Mouse (Mus musculus) ES-E14 (cell line): ENCODE data around the gene Asb4.

Experiments
- HCFC1 ChIP-seq: IDR thresholded peaks from 2 replicates; pipeline ENCODE4 v1.6.1; 2012; ENCODE audit warnings: low read length, inconsistent platforms, borderline replicate concordance; ENCODE audit not compliant: insufficient read depth
- MAFK ChIP-seq: IDR thresholded peaks from 2 replicates; pipeline ENCODE4 v1.6.1; 2014; ENCODE audit warnings: mild to moderate bottlenecking, low read depth, low read length, inconsistent platforms; ENCODE audit not compliant: insufficient read depth
- ZC3H11A ChIP-seq: IDR thresholded peaks from 2 replicates; pipeline ENCODE4 v1.6.1; 2012; ENCODE audit warnings: low read depth, mild to moderate bottlenecking, inconsistent platforms, low read length, borderline replicate concordance

DNA sequence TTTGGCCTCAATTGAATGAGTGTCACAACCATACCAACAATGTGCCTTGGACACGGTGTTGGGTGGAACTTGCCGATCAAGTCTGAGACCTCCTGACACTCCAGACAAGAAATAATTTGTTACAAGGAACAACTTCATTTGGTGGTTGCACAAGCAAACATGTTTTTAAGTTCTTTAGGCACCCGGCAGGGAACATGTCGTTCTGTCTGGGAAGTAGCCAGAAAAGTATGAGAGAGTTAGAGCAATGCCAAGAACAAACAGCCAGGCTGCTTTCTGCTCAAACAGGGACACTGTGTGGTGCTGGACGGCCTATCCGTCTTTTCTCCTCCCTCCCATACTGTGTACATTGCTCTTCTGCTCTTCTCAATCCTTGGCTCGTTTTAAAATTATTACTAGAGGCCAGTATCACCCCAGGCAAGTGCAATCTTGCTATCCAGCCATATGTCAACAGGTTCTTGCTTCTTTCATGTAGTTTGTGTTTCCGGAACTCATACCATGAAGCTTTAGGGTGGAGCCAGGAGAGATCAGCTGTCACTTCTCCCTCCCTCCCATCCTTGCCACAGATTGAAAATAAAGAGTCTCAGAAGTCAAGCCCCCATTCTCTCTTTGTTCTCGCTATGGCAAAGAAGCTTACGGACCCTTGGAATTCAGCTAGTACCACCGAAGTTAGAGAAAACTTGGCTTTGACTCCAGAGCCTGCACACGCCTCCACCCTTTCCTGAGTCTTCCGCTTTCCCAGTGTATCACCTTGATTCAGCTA, 60.1 kb downstream of the Asb4 start:
- TF ChIP-seq ZC3H11A (no peak), HCFC1 (no peak), MAFK (no peak)
